ENCODE assay signal across 17 mouse cellular contexts in genomic region chr14:105941353-105941752, GRCm38 (mm10). TPM values are rescaled to one million over a fixed set of nuclear protein-coding genes. Genes with fewer than 3 reads are reported as not detected.
DNase-seq lines count a peak whose midpoint lies in the region; ATAC-seq and TF ChIP-seq lines count a peak whose summit lies in the region.
"Had no signal": no experiment of that assay in that cellular context is flagged by ENCODE, and none has a peak within 500 bp of the region (broad histone marks: within the 10 kb centered on the region; RNA-seq: fewer than 3 reads in every experiment).

No protein-coding gene starts in this region.

- WGBS in heart, adult 2 months: 30% methylated on average over 9 of the region's 9 CpGs
- WGBS in heart, embryonic 11.5 days (ENCODE audit: insufficient replicate concordance): 46% methylated on average over 9 of the region's 9 CpGs
- 19% methylated on average over 9 of the region's 9 CpGs for WGBS in lung, postnatal 0 days
- 89% methylated on average over 9 of the region's 9 CpGs for WGBS in forebrain, embryonic 10.5 days

- no peak overlapping the region for H3K4me2 ChIP-seq in heart, embryonic 11.5 days
- peak overlapping the region; percentile 32; the same call in 1 of the 2 replicates for H3K4me2 ChIP-seq in lung, postnatal 0 days (replicated peaks; ENCODE audit: low read depth, low read length)
- H3K4me2 ChIP-seq: embryonic facial prominence, embryonic 12.5 days; liver, embryonic 12.5 days had no signal

- H3K9ac ChIP-seq in heart, adult 2 months (ENCODE audit: low read depth, low read length): no peak overlapping the region
- no peak overlapping the region for H3K9ac ChIP-seq in heart, embryonic 11.5 days (ENCODE audit: low read depth, low read length)
- H3K9ac ChIP-seq in lung, postnatal 0 days (replicated peaks; ENCODE audit: low read depth): no peak overlapping the region
- H3K9ac ChIP-seq: embryonic facial prominence, embryonic 12.5 days; liver, embryonic 12.5 days had no signal

- TF ChIP-seq EP300 in heart, adult 2 months (IDR thresholded peaks at IDR 0.05; ENCODE audit: insufficient read depth, low read depth, low read length): no peak
- no peak for TF ChIP-seq EP300 in lung, postnatal 0 days (IDR thresholded peaks at IDR 0.05)

- TF ChIP-seq CTCF in heart, adult 2 months (IDR thresholded peaks at IDR 0.05): no peak
- no peak for TF ChIP-seq CTCF in lung, postnatal 0 days (IDR thresholded peaks at IDR 0.05)

- ATAC-seq in heart, embryonic 11.5 days (replicated peaks; ENCODE audit: insufficient number of reproducible peaks, low FRiP score, low TSS enrichment): no peak
- peak; percentile 81 for ATAC-seq in lung, postnatal 0 days
- ATAC-seq: activated CD4-positive, CD25-positive, alpha-beta regulatory T cell, adult 4 months; forebrain, embryonic 14.5 days; liver, embryonic 12.5 days had no signal

- H3K4me3 ChIP-seq in heart, adult 2 months: no peak overlapping the region
- H3K4me3 ChIP-seq in heart, embryonic 11.5 days (ENCODE audit: low read depth, low read length): no peak overlapping the region
- H3K4me3 ChIP-seq in lung, postnatal 0 days (ENCODE audit: low read depth, low read length): no peak overlapping the region
- no peak overlapping the region for H3K4me3 ChIP-seq in forebrain, embryonic 10.5 days
- H3K4me3 ChIP-seq: embryonic facial prominence, embryonic 12.5 days; liver, embryonic 12.5 days; megakaryocyte, embryonic 14.5 days; myocyte had no signal

- no peaks in the 10 kb centered on the region for H3K36me3 ChIP-seq in heart, adult 2 months (ENCODE audit: control insufficient read depth, insufficient read depth, low read length)
- no peaks in the 10 kb centered on the region for H3K36me3 ChIP-seq in heart, embryonic 11.5 days (ENCODE audit: control insufficient read depth, insufficient read depth, low read length)
- no peaks in the 10 kb centered on the region for H3K36me3 ChIP-seq in lung, postnatal 0 days (ENCODE audit: insufficient read depth, low read length)
- H3K36me3 ChIP-seq in forebrain, embryonic 10.5 days (replicated peaks): no peaks in the 10 kb centered on the region
- H3K36me3 ChIP-seq: embryonic facial prominence, embryonic 12.5 days; liver, embryonic 12.5 days had no signal

- peak; percentile 36 to 37 for DNase-seq in heart, adult 2 months
- peak; percentile 15 for DNase-seq in urinary bladder, postnatal 25 days (ENCODE audit: low spot score)
- no peak for DNase-seq in urinary bladder, adult 2 months (ENCODE audit: low spot score)
- peak; percentile 70 for DNase-seq in lung, postnatal 0 days (ENCODE audit: low spot score)
- DNase-seq in forebrain, embryonic 10.5 days (ENCODE audit: extremely low spot score, low spot score): no peak
- no peak for DNase-seq in layer of hippocampus, postnatal 10 days (ENCODE audit: low spot score in 2 of 2)
- DNase-seq in frontal cortex, postnatal 14 days (ENCODE audit: low spot score in 2 of 2): no peak
- DNase-seq: cerebellum, postnatal 25 days; gastrocnemius, postnatal 14 days; kidney, adult 18-20 months had no signal

- H3K79me2 ChIP-seq in heart, adult 2 months (replicated peaks; ENCODE audit: control insufficient read depth, insufficient read depth, low read length): no peaks in the 10 kb centered on the region

- H3K27ac ChIP-seq in heart, adult 2 months: no peak overlapping the region
- H3K27ac ChIP-seq in heart, embryonic 11.5 days (ENCODE audit: low read depth, low read length): no peak overlapping the region
- no peak overlapping the region for H3K27ac ChIP-seq in lung, postnatal 0 days (ENCODE audit: low read length)
- no peak overlapping the region for H3K27ac ChIP-seq in forebrain, embryonic 10.5 days
- H3K27ac ChIP-seq: embryonic facial prominence, embryonic 12.5 days; liver, embryonic 12.5 days had no signal

- intact Hi-C loops in heart, adult 2 months (cut with DNase I): no loop called here

- no peaks in the 10 kb centered on the region for H3K4me1 ChIP-seq in heart, adult 2 months (ENCODE audit: control insufficient read depth, insufficient read depth, low read length)
- H3K4me1 ChIP-seq in heart, embryonic 11.5 days (ENCODE audit: control insufficient read depth, insufficient read depth, low read length): no peaks in the 10 kb centered on the region
- no peaks in the 10 kb centered on the region for H3K4me1 ChIP-seq in lung, postnatal 0 days (ENCODE audit: insufficient read depth, low read depth, low read length)
- H3K4me1 ChIP-seq in forebrain, embryonic 10.5 days: no peaks in the 10 kb centered on the region
- H3K4me1 ChIP-seq: embryonic facial prominence, embryonic 12.5 days; liver, embryonic 12.5 days; megakaryocyte, embryonic 14.5 days had no signal

- H3K27me3 ChIP-seq in heart, adult 2 months (ENCODE audit: control insufficient read depth, insufficient read depth, low read length): no peaks in the 10 kb centered on the region
- H3K27me3 ChIP-seq in heart, embryonic 11.5 days (ENCODE audit: control insufficient read depth, insufficient read depth, low read length): no peaks in the 10 kb centered on the region
- H3K27me3 ChIP-seq in lung, postnatal 0 days (replicated peaks; ENCODE audit: insufficient read depth, low read length): no peaks in the 10 kb centered on the region
- H3K27me3 ChIP-seq in forebrain, embryonic 10.5 days (ENCODE audit: poor library complexity, severe bottlenecking): no peaks in the 10 kb centered on the region
- H3K27me3 ChIP-seq: embryonic facial prominence, embryonic 12.5 days; liver, embryonic 12.5 days; megakaryocyte, embryonic 14.5 days had no signal

- H3K9me3 ChIP-seq in heart, embryonic 11.5 days (replicated peaks; ENCODE audit: control insufficient read depth, low read length): no peaks in the 10 kb centered on the region
- no peaks in the 10 kb centered on the region for H3K9me3 ChIP-seq in lung, postnatal 0 days (ENCODE audit: low read length)
- no peaks in the 10 kb centered on the region for H3K9me3 ChIP-seq in forebrain, embryonic 10.5 days
- H3K9me3 ChIP-seq: embryonic facial prominence, embryonic 12.5 days; liver, embryonic 12.5 days had no signal

- no peak for TF ChIP-seq POLR2A in heart, adult 2 months (IDR thresholded peaks at IDR 0.05; ENCODE audit: insufficient read depth, low read depth, low read length)

RNA-seq across cellular contexts. Expression of gene Spry2, which starts 44.7 kb away (rescaled TPM):
- 10 to 100 TPM; 20.3 to 25.9 TPM for total RNA-seq in heart, adult 2 months (2021)
- 14.8 and 21.2 TPM in 2 replicates for polyA plus RNA-seq in heart, adult 2 months (2012; rRNA removed)
- polyA plus RNA-seq in heart, embryonic 11.5 days (2014; fragmentation: Nextera tagmentation; extraction: Ambion mirVana): 58.3 and 62.9 TPM in 2 replicates
- 9.2 and 13.9 TPM in 2 replicates for polyA plus RNA-seq in urinary bladder, adult 2 months (2012; rRNA removed)
- 88.9 and 99.8 TPM in 2 replicates for polyA plus RNA-seq in lung, postnatal 0 days (2015; fragmentation: Nextera tagmentation; extraction: Ambion mirVana)
- polyA plus RNA-seq in forebrain, embryonic 10.5 days (2016; fragmentation: Nextera tagmentation; extraction: Ambion mirVana): 24.7 and 27.6 TPM in 2 replicates
- 10 to 100 TPM; 70.6 to 72.6 TPM for total RNA-seq in layer of hippocampus, postnatal 10 days (2021)
- polyA plus RNA-seq: activated CD4-positive, CD25-positive, alpha-beta regulatory T cell, adult 4 months had no signal

Comparison
In these comparisons a context has a peak if more than half of its experiments do, and no peak if none do; other contexts are left out.
1. DNase-seq: peak in heart, adult 2 months (2 of 2), urinary bladder, postnatal 25 days (single experiment) and lung, postnatal 0 days (single experiment); none in urinary bladder, adult 2 months (single experiment), forebrain, embryonic 10.5 days (single experiment), layer of hippocampus, postnatal 10 days (0 of 2) and frontal cortex, postnatal 14 days (0 of 2).